Mouse (Mus musculus) heart, embryonic 15.5 days (tissue): ENCODE measurements around the gene Tnfsf18. TPM values are rescaled to one million over a fixed set of nuclear protein-coding genes. Genes with fewer than 3 reads are reported as not detected.
A peak's percentile ranks its signal among the peaks of the same experiment; 100 is the strongest.

ENCODE experiments used
- ATAC-seq: fragments of 200-750 bp; cut with Nextera tagmentation; replicated peaks from 2 replicates; pipeline ENCODE4 v1.8.0; 2017; ENCODE audit warnings: low read depth, moderate TSS enrichment; ENCODE audit not compliant: insufficient number of reproducible peaks, insufficient read depth, low FRiP score
- H3K27ac ChIP-seq: fragments of 300-500 bp; sonication (generic); 2 replicates; pipeline ENCODE4 v1.5.1; 2015; ENCODE audit warnings: mild to moderate bottlenecking, inconsistent platforms
- H3K27me3 ChIP-seq: fragments of 300-500 bp; sonication (generic); 2 replicates; pipeline ENCODE4 v1.6.1; 2015; ENCODE audit warnings: inconsistent platforms
- H3K36me3 ChIP-seq: fragments of 300-500 bp; sonication (generic); 2 replicates; pipeline ENCODE4 v1.6.1; 2015; ENCODE audit warnings: mild to moderate bottlenecking, inconsistent platforms
- H3K4me1 ChIP-seq: fragments of 300-500 bp; sonication (generic); replicated peaks from 2 replicates; pipeline ENCODE4 v1.6.1; 2015; ENCODE audit warnings: inconsistent platforms
- H3K4me2 ChIP-seq: fragments of 300-500 bp; sonication (generic); 2 replicates; pipeline ENCODE4 v1.6.1; 2015; ENCODE audit warnings: inconsistent platforms, mild to moderate bottlenecking, moderate library complexity
- H3K4me3 ChIP-seq: fragments of 300-500 bp; sonication (generic); 2 replicates; pipeline ENCODE4 v1.5.1; 2015; ENCODE audit warnings: mild to moderate bottlenecking, inconsistent platforms
- H3K9ac ChIP-seq: fragments of 300-500 bp; sonication (generic); 2 replicates; pipeline ENCODE4 v1.6.1; 2015; ENCODE audit warnings: mild to moderate bottlenecking, inconsistent platforms
- H3K9me3 ChIP-seq: fragments of 300-500 bp; sonication (generic); replicated peaks from 2 replicates; pipeline ENCODE4 v1.6.1; 2016; ENCODE audit warnings: inconsistent platforms
- WGBS: fragments of 180-500 bp; shearing (Covaris S2); methylation state at CpG from one replicate; pipeline ENCODE4 v1.1.7; 2015; ENCODE audit warnings: mixed read lengths; 5-methylcytosine and 5-hydroxymethylcytosine counted together
- polyA plus RNA-seq: library from polyadenylated mRNA; unstranded; fragments of >200 nt; fragmentation: Nextera tagmentation; extraction: Ambion mirVana; gene quantifications from 2 replicates; pipeline ENCODE4 v1.2.1, GENCODE M21; 2015

Tnfsf18 gene
- 0.10 TPM in 1 of 2 replicates, not detected in the other for polyA plus RNA-seq

- Histone ChIP-seq H3K4me2 (peak within 1 kb of the TSS; percentile 34), H3K9me3 (no peaks in the 10 kb centered on the region), H3K36me3 (no peaks in the 10 kb centered on the region), H3K27me3 (no peaks in the 10 kb centered on the region), H3K27ac (peak within 1 kb of the TSS; percentile 34), H3K4me3 (no peak within 1 kb of the TSS), H3K9ac (no peak within 1 kb of the TSS), H3K4me1 (peaks cover 16% of the 10 kb centered on the region)
- WGBS = 12% methylated on average over 8 of the region's 8 CpGs
- ATAC-seq = peak; percentile 77
These were observed at the start of gene Tnfsf18 for GRCm38 (mm10) chr1:161494343-161494742. TSS of gene Tnfsf18 (plus strand) at chr1:161494655.

- Histone ChIP-seq H3K9ac (no peak overlapping the region), H3K4me2 (no peak overlapping the region), H3K27me3 (no peaks in the 10 kb centered on the region), H3K27ac (no peak overlapping the region), H3K9me3 (no peaks in the 10 kb centered on the region), H3K4me3 (no peak overlapping the region), H3K4me1 (no peaks in the 10 kb centered on the region), H3K36me3 (no peaks in the 10 kb centered on the region)
- ATAC-seq = no peak
- WGBS = 80% methylated on average over 7 of the region's 7 CpGs
These were observed 49.6 kb upstream of the Tnfsf18 start for GRCm38 (mm10) chr1:161444858-161445257.

GRCm38 (mm10) chr1:161451683-161452245 lies 42.7 kb upstream of the Tnfsf18 start:
- WGBS = 40% methylated on average over 3 of the region's 3 CpGs
- Histone ChIP-seq H3K4me2 (no peak overlapping the region), H3K27me3 (no peaks in the 10 kb centered on the region), H3K4me3 (no peak overlapping the region), H3K9ac (no peak overlapping the region), H3K4me1 (no peaks in the 10 kb centered on the region), H3K27ac (no peak overlapping the region), H3K9me3 (no peaks in the 10 kb centered on the region), H3K36me3 (no peaks in the 10 kb centered on the region)
- ATAC-seq = no peak

DNA sequence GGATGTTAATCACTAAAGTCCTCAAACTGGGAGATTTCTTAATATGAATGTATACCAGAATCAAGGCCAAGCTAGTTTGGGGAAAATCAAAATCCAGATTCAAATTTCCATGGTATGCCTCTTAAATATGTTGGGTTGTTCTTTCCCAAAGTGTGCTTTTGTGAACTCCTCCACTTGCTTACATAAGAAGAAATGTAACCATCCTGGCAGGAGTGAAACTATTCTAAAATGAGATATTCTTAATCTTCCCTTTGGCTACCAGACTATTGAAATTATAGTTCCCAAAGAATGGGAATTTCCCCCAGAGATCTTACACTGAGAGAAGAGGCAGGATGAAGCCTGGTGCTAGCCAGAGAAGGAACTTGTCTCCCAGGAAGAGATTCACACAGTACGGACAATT lies 42.2 kb upstream of the Tnfsf18 start:
- Histone ChIP-seq H3K4me3 (no peak overlapping the region), H3K36me3 (no peaks in the 10 kb centered on the region), H3K9me3 (no peaks in the 10 kb centered on the region), H3K27me3 (no peaks in the 10 kb centered on the region), H3K27ac (no peak overlapping the region), H3K4me1 (no peaks in the 10 kb centered on the region), H3K4me2 (no peak overlapping the region), H3K9ac (no peak overlapping the region)
- ATAC-seq = no peak
- WGBS = 90% methylated on average over 1 of the region's 1 CpGs

DNA sequence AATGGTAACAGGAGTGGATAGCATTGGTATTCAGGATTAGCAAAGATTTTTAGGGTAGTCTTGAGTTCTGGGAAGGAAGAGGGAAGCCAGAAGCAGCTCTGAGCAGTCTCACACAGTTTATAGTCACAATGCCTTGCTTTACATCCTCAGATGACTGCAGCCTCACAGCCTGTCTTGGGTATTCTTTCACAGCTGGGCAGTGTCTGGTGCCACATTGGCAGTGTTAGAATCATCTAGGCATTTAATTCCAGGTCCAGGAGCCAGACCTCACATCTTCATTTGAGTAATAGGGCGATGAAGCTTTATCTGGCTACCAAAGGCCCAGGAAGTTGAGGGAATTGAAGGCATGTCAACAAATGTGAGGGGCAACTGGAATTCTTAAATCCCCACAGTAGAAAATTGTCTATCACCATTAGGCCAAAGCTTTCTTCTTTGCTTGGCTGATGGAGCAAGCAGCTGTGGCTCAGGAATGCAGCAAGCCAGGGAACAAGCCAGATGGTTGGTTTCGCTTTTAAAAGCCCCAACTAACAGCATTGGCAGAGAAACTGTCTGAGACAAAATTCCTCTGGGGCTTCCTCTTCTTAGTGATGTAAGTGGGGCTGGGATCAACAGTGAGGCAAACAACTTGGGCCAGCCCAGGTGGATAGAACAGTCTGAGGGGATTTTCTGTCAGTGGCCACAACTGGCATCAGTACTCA lies 30.9 kb upstream of the Tnfsf18 start:
- no peak overlapping the region for H3K27ac ChIP-seq

DNA sequence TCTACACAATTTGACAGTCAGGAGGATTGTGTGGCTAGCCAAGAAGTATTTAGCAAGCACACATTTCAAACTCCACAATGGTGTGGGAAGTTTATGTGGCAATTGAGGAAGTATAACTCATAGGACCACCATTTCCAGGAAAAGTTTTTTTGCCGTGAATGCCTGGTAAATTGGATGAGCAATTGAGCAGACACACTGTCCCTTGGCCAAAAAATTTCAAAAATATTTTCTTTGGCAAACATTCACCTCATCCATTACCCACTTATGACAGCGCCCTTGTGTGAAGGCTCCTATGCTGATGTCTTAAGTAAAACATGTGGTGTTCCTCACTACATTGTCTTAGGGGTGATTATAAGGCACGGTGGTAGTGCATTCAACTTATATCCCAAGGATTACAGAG lies 17.2 kb upstream of the Tnfsf18 start:
- no peaks in the 10 kb centered on the region for H3K9me3 ChIP-seq
- WGBS = 52% methylated on average over 3 of the region's 3 CpGs
- H3K36me3 ChIP-seq = no peaks in the 10 kb centered on the region
- H3K4me3 ChIP-seq = no peak overlapping the region
- no peak overlapping the region for H3K9ac ChIP-seq
- ATAC-seq = no peak
- H3K27ac ChIP-seq = no peak overlapping the region
- H3K4me2 ChIP-seq = no peak overlapping the region
- H3K4me1 ChIP-seq = no peaks in the 10 kb centered on the region
- H3K27me3 ChIP-seq = no peaks in the 10 kb centered on the region

More for the DNA sequence above, 30.9 kb upstream of the Tnfsf18 start:
- no peaks in the 10 kb centered on the region for H3K36me3 ChIP-seq
- no peak overlapping the region for H3K9ac ChIP-seq
- H3K4me3 ChIP-seq = no peak overlapping the region
- no peak for ATAC-seq
- no peaks in the 10 kb centered on the region for H3K9me3 ChIP-seq
- H3K27me3 ChIP-seq = no peaks in the 10 kb centered on the region
- no peak overlapping the region for H3K4me2 ChIP-seq
- 55% methylated on average over 2 of the region's 2 CpGs for WGBS
- H3K4me1 ChIP-seq = 0 out of 2 replicates have a peak, but pooled peaks cover 5% of the 10 kb centered on the region

DNA sequence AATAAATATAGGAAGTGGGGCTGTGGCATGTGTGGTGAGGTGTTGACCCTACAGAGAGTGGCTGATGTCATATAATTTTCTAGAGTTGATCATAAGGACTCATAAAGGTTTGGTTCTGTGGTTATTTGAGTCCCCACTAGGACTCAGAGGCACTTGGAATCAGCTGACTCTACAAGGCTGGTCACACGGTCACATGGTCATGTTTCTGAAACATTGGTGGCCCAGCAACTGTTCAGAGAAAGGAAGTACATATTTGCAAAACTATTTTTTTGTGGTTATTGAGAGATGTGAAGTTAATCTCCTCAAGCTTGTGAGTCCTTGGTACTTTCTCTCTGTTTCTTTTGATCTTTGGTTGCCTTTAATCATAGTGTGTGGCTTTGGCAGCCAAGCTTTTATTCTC lies 14.6 kb upstream of the Tnfsf18 start:
- Histone ChIP-seq H3K4me2 (no peak overlapping the region), H3K27me3 (no peaks in the 10 kb centered on the region), H3K36me3 (no peaks in the 10 kb centered on the region), H3K4me3 (no peak overlapping the region), H3K9me3 (no peaks in the 10 kb centered on the region), H3K9ac (no peak overlapping the region), H3K4me1 (no peaks in the 10 kb centered on the region), H3K27ac (no peak overlapping the region)
- ATAC-seq = no peak
- 56% methylated on average over 1 of the region's 1 CpGs for WGBS

DNA sequence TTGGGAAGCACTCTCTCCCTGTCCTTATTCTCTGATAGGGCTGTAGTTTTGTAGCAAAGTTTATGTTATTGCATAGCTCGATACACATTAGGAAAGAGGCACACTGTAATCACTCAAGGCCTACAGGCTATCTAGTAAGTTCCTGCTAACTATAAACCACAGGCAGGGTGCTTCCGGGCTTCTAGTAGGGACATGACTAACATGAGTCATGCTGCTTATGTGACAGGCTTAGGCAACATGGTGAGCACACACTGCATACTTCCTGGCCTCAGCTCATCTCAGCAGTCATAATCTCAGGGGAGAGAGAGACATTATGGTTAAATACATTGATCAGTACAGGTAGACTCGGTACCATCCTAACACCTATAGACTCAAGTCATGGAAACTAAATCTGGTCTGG lies 12.2 kb upstream of the Tnfsf18 start:
- 76% methylated on average over 3 of the region's 3 CpGs for WGBS
- Histone ChIP-seq H3K36me3 (no peaks in the 10 kb centered on the region), H3K9ac (no peak overlapping the region), H3K27ac (no peak overlapping the region), H3K27me3 (no peaks in the 10 kb centered on the region), H3K9me3 (no peaks in the 10 kb centered on the region), H3K4me3 (no peak overlapping the region), H3K4me2 (no peak overlapping the region), H3K4me1 (no peaks in the 10 kb centered on the region)
- ATAC-seq = no peak

DNA sequence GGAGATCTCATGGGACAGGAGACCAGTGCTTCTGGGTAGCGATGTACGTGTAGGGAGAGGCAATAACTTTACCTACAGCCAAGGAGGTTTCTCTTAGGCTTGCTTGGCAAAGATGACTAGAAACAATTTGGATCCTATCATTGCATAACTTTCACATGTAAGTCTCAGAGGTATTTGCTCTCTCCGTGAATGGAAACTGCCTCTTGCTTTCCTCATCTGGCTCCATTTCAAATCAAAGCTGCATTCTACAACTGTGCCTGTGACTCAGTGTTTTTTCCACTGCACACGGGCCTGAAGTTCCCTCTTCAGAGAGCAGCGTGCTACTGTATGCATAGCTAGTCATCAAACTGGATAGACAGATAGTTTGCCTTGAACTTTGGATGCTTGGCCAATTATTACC lies 7.4 kb upstream of the Tnfsf18 start:
- Histone ChIP-seq H3K9me3 (no peaks in the 10 kb centered on the region), H3K27ac (no peak overlapping the region), H3K36me3 (no peaks in the 10 kb centered on the region), H3K4me3 (no peak overlapping the region), H3K4me2 (no peak overlapping the region), H3K4me1 (no peaks in the 10 kb centered on the region), H3K9ac (no peak overlapping the region), H3K27me3 (no peaks in the 10 kb centered on the region)
- WGBS = 58% methylated on average over 5 of the region's 5 CpGs
- no peak for ATAC-seq

DNA sequence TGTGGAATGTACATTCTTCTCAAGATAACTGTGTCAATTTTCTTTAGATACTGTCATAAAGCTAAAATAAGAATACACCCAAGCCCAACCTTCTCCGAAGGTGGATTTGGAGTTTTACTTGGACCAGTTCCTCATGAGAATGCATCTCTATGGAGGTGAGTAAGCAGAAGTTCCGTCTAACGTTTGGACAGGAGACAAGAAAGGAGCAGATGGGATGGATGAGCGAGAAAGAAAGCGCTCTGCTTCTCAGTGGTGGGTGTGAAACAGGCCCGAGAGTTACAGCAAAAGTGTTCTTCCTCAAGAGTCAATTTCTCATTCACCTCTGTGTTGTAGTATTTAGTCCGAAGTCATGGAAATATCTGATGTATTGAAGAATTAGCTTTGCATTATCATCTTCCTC lies 2.7 kb upstream of the Tnfsf18 start:
- Histone ChIP-seq H3K27ac (no peak overlapping the region), H3K36me3 (no peaks in the 10 kb centered on the region), H3K4me1 (peaks cover 10% of the 10 kb centered on the region; the same call in 1 of the 2 replicates), H3K4me3 (no peak overlapping the region), H3K9me3 (no peaks in the 10 kb centered on the region), H3K27me3 (no peaks in the 10 kb centered on the region), H3K4me2 (no peak overlapping the region), H3K9ac (no peak overlapping the region)
- no peak for ATAC-seq
- WGBS = 70% methylated on average over 7 of the region's 7 CpGs

- Histone ChIP-seq H3K27ac (no peak overlapping the region), H3K4me2 (no peak overlapping the region), H3K36me3 (no peaks in the 10 kb centered on the region), H3K27me3 (no peaks in the 10 kb centered on the region), H3K4me3 (no peak overlapping the region), H3K9me3 (no peaks in the 10 kb centered on the region), H3K9ac (no peak overlapping the region), H3K4me1 (peaks cover 16% of the 10 kb centered on the region)
- 34% methylated on average over 7 of the region's 7 CpGs for WGBS
- no peak for ATAC-seq
These were observed 2.6 kb downstream of the Tnfsf18 start for GRCm38 (mm10) chr1:161496866-161497645.
